Mouse (Mus musculus): ENCODE measurements around the gene Ip6k2.

DNA sequence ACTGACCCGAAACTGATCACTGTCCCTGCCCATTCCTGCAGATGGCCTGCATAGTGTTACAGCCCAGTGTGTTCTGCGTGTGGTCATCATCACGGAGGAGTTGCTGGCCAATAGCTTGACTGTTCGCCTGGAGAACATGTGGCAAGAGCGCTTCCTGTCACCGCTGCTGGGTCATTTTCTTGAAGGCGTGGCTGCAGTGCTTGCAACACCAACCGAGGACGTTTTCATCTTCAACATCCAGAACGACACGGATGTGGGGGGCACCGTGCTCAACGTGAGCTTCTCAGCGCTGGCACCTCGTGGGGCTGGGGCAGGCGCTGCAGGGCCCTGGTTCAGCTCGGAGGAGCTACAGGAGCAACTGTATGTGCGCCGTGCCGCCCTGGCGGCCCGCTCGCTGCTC, 48.0 kb downstream of the Ip6k2 start:
- TF ChIP-seq CTCF (IDR thresholded peaks at IDR 0.05; ENCODE audit: low read depth) (no peak), EP300 (IDR thresholded peaks at IDR 0.05; ENCODE audit: low read depth) (no peak)

Data from heart, postnatal 0 days (tissue).